Mouse (Mus musculus): ENCODE data around the gene Acly.

- TF ChIP-seq CTCF (conservative IDR thresholded peaks at IDR 0.05; ENCODE audit: low read length) (peak; percentile 66), NANOG (IDR thresholded peaks at IDR 0.05; ENCODE audit: borderline replicate concordance, low read length) (no peak), POU5F1 (IDR thresholded peaks at IDR 0.05; ENCODE audit: borderline replicate concordance, low read length) (no peak)
Observed at GRCm38 (mm10) chr11:100570430-100571201, 42.8 kb upstream of the Acly start.
